Mouse (Mus musculus) liver, embryonic 14.5 days (tissue): Measurements from ENCODE around the gene Cdh23. TPM values are rescaled to one million over a fixed set of nuclear protein-coding genes. Genes with fewer than 3 reads are reported as not detected.

Source experiments
- ATAC-seq: fragments of 200-750 bp; cut with Nextera tagmentation; 2 replicates; pipeline ENCODE4 v1.8.0; 2017; ENCODE audit warnings: moderate number of reproducible peaks, mild to moderate bottlenecking, moderate library complexity; ENCODE audit not compliant: insufficient read depth
- DNase-seq, 3 experiments: peaks; one replicate each; pipeline ENCODE4 v3.0.0-alpha.2; 2012 to 2013; ENCODE audit warnings: low read depth in 3 of 3, low spot score in 3 of 3
- H3K27ac ChIP-seq: fragments of 300-500 bp; sonication (generic); 2 replicates; pipeline ENCODE4 v1.5.1; 2014; ENCODE audit warnings: moderate library complexity, mild to moderate bottlenecking, control low read depth, inconsistent platforms
- H3K27me3 ChIP-seq: fragments of 300-500 bp; sonication (generic); 2 replicates; pipeline ENCODE4 v1.6.1; 2014; ENCODE audit warnings: mild to moderate bottlenecking, low read length, moderate library complexity; ENCODE audit not compliant: control insufficient read depth, insufficient read depth
- H3K36me3 ChIP-seq: fragments of 300-500 bp; sonication (generic); replicated peaks from 2 replicates; pipeline ENCODE4 v1.6.1; 2014; ENCODE audit warnings: low read depth; ENCODE audit not compliant: control insufficient read depth, insufficient read depth
- H3K4me1 ChIP-seq, 2 experiments: fragments of 200-500 bp in 1 of 2; fragments of 300-500 bp in 1 of 2; sonication (generic) in 1 of 2; replicated peaks; 2 replicates each; pipeline ENCODE4 v1.6.1; 2012 to 2014; ENCODE audit warnings: antibody characterized with exemption in 1 of 2, inconsistent platforms in 1 of 2, low read length in 1 of 2; ENCODE audit not compliant: control insufficient read depth in 2 of 2, insufficient read depth in 2 of 2
- H3K4me2 ChIP-seq: fragments of 300-500 bp; sonication (generic); 2 replicates; pipeline ENCODE4 v1.6.1; 2014; ENCODE audit warnings: low read depth, mild to moderate bottlenecking, control low read depth, moderate library complexity
- H3K4me3 ChIP-seq, 2 experiments: fragments of 200-500 bp in 1 of 2; fragments of 300-500 bp in 1 of 2; sonication (generic) in 1 of 2; 2 replicates each; pipeline ENCODE4 v1.5.1; 2012 to 2014; ENCODE audit warnings: low read depth in 2 of 2, low read length in 2 of 2, mild to moderate bottlenecking in 2 of 2, control low read depth in 1 of 2, inconsistent platforms in 1 of 2, moderate library complexity in 1 of 2; ENCODE audit not compliant: insufficient read depth in 1 of 2
- H3K9ac ChIP-seq: fragments of 300-500 bp; sonication (generic); replicated peaks from 2 replicates; pipeline ENCODE4 v1.6.1; 2014; ENCODE audit warnings: mild to moderate bottlenecking, control low read depth, moderate library complexity
- H3K9me3 ChIP-seq: fragments of 300-500 bp; sonication (generic); 2 replicates; pipeline ENCODE4 v1.6.1; 2016; ENCODE audit warnings: low read length, mixed read lengths; ENCODE audit not compliant: control insufficient read depth
- CTCF ChIP-seq: IDR thresholded peaks from 2 replicates; pipeline ENCODE4 v1.5.1; 2016; ENCODE audit warnings: antibody characterized with exemption, low read depth, control low read depth
- EP300 ChIP-seq: IDR thresholded peaks from 2 replicates; pipeline ENCODE4 v1.6.1; 2016; ENCODE audit warnings: antibody characterized with exemption, low read depth
- WGBS: fragments of 180-500 bp; shearing (Covaris S2); extraction: QIAGEN DNeasy Blood & Tissue Kit; methylation state at CpG from one replicate; pipeline ENCODE4 v1.1.7; 2014; ENCODE audit not compliant: insufficient replicate concordance; 5-methylcytosine and 5-hydroxymethylcytosine counted together
- polyA plus RNA-seq, 2 experiments: library from polyadenylated mRNA; depleted of rRNA in 1 of 2; stranded (reverse) in 1 of 2; unstranded in 1 of 2; fragments of >200 nt; fragmentation: Nextera tagmentation in 1 of 2; extraction: Ambion mirVana in 1 of 2; gene quantifications; 2 replicates each; pipeline versions ENCODE4 v1.2.1 to v1.2.3; 2012 to 2014

Cdh23 gene
- polyA plus RNA-seq, 2 experiments = 0.02 TPM; not detected in 1

DNA sequence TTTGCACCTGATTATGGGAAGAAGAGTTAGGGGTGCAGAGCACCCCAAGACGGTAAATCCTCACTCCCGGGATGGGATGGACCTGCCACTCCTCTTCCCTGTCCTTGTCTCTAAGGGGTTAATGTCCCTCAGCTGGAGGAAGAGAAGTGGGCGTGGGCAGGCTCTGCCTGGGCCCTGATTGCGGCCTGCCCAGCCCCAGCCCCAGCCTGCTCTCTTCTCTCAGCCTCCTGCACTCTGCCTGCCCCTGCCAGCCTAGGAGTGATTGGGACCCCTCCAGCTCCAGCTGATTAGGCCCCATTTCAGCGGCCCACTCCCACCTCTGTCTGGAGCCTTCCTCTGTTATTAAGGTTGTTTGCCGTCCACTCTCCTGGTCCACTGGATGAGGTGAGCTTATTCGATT is 133.3 kb downstream of the Cdh23 start:
- ATAC-seq = no peak
- Histone ChIP-seq H3K4me1 (peaks cover 0 to 4% of the 10 kb centered on the region in 2 experiments; a peak in 1 of 4 replicates), H3K9me3 (no peaks in the 10 kb centered on the region), H3K4me2 (no peak overlapping the region), H3K4me3 (no peak overlapping the region), H3K9ac (no peak overlapping the region), H3K27ac (no peak overlapping the region), H3K36me3 (no peaks in the 10 kb centered on the region), H3K27me3 (no peaks in the 10 kb centered on the region)
- DNase-seq = no peak
- TF ChIP-seq CTCF (no peak), EP300 (no peak)
- WGBS = 33% methylated on average over 6 of the region's 7 CpGs

GRCm38 (mm10) chr10:60558491-60558927 is 137.8 kb downstream of the Cdh23 start:
- ATAC-seq (no peak), DNase-seq (no peak)
- Histone ChIP-seq H3K36me3 (no peaks in the 10 kb centered on the region), H3K4me1 (no peaks in the 10 kb centered on the region), H3K9me3 (no peaks in the 10 kb centered on the region), H3K4me2 (no peak overlapping the region), H3K27ac (no peak overlapping the region), H3K4me3 (no peak overlapping the region), H3K27me3 (no peaks in the 10 kb centered on the region), H3K9ac (no peak overlapping the region)
- TF ChIP-seq CTCF = no peak
- TF ChIP-seq EP300 = no peak
- WGBS = 36% methylated on average over 9 of the region's 9 CpGs

DNA sequence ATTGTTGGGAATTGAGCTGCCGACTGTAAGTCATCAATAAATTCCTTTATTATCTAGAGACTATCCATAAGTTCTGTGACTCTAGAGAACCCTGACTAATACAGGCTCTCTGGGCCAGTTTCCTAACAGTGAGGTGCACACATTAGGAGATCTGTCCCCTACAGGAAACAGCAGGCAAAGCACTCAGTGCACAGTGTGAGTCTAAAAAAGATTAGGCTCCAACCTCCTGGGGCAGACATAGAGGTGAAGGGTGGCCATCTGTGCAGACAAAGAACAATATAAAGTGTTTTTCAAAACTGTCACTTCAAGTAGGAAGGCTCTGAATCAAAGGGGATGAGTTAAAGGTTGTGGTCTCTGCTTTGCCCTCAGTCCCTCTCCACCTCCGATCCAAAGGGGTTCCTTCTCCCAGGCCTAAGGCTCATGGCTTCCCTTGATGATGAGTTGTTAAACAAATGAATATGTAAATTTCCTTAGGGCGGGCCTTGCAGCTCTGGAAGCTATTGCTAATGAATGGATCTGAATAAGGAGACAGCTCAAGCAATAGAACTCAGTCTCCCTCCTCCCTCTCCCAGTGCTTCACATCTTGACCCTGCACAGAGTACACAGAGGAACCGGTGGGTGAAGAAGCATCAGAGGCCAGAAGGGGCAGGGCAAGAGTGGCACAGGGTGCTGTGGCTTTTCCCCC is 143.2 kb downstream of the Cdh23 start:
- H3K4me1 ChIP-seq = no peaks in the 10 kb centered on the region
- H3K4me3 ChIP-seq = no peak overlapping the region
- H3K27ac ChIP-seq = no peak overlapping the region
- H3K27me3 ChIP-seq = no peaks in the 10 kb centered on the region
- no peak for TF ChIP-seq CTCF
- TF ChIP-seq EP300 = no peak
- ATAC-seq = no peak
- no peak for DNase-seq
- no peak overlapping the region for H3K4me2 ChIP-seq
- no peaks in the 10 kb centered on the region for H3K36me3 ChIP-seq
- H3K9me3 ChIP-seq = no peaks in the 10 kb centered on the region
- no peak overlapping the region for H3K9ac ChIP-seq
- 52% methylated on average over 3 of the region's 4 CpGs for WGBS

DNA sequence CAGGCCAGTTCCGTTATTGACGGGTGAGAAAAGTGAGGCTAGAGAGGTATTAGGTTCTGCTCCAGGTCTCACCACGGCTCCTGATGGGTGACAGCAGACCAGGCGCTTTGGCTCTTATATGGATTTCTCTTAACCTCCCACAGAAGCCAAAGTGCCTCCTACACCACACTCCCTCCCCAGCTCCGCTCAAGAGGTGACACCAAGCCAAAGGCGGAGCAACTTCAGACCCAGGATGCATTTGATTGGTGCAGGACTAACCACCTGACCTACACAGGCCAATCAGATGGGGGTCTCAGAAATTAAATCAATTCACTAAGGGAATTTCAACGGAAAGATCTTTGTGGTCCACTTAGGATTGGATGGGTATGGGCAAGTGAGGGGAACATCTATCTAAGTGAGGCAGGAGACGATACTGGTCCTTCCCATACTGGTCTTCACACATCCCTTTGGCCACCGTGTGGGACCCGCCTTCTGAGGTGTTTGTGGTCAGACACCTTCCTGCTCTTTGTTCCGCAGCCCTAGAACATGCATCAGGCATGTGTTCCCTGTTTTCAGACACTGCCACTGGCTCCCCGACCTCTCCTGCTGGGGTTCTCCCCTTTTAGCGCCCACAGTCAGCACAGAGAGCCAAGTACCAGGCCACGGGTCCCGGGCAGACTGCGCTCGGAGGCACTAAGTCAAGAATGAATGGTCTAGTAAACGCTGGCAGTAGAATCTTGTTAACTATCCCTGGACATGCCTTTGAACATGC is 157.0 kb downstream of the Cdh23 start:
- H3K27ac ChIP-seq = no peak overlapping the region
- H3K36me3 ChIP-seq = no peaks in the 10 kb centered on the region
- ATAC-seq (no peak), DNase-seq (no peak)
- no peak for TF ChIP-seq CTCF
- no peak for TF ChIP-seq EP300
- H3K9me3 ChIP-seq = no peaks in the 10 kb centered on the region
- H3K4me3 ChIP-seq = no peak overlapping the region
- H3K27me3 ChIP-seq = no peaks in the 10 kb centered on the region
- no peak overlapping the region for H3K4me2 ChIP-seq
- no peak overlapping the region for H3K9ac ChIP-seq
- 48% methylated on average over 18 of the region's 18 CpGs for WGBS
- H3K4me1 ChIP-seq = no peaks in the 10 kb centered on the region; a peak in 1 of 4 replicates

- Histone ChIP-seq H3K36me3 (no peaks in the 10 kb centered on the region), H3K27me3 (no peaks in the 10 kb centered on the region), H3K9me3 (no peaks in the 10 kb centered on the region), H3K27ac (no peak overlapping the region), H3K4me3 (peak overlapping the region in 1 of 2 experiments; percentile 4; a peak in 1 of 4 replicates), H3K4me2 (peak overlapping the region; percentile 42), H3K9ac (no peak overlapping the region), H3K4me1 (no peaks in the 10 kb centered on the region; a peak in 1 of 4 replicates)
- ATAC-seq (no peak), DNase-seq (peak; percentile 11 to 15 (median 14))
- no peak for TF ChIP-seq CTCF
- no peak for TF ChIP-seq EP300
- 5% methylated on average over 14 of the region's 14 CpGs for WGBS
These were observed 160.0 kb downstream of the Cdh23 start for GRCm38 (mm10) chr10:60536098-60536811.
